Mouse (Mus musculus) lung, postnatal 0 days (tissue): Measurements from ENCODE around the gene Topors. TPM values are rescaled to one million over a fixed set of nuclear protein-coding genes. Genes with fewer than 3 reads are reported as not detected.

Source experiments
- ATAC-seq: fragments of 200-750 bp; cut with Nextera tagmentation; 2 replicates; pipeline ENCODE4 v1.8.0; 2017; ENCODE audit warnings: moderate library complexity
- DNase-seq: peaks from one replicate; pipeline ENCODE4 v3.0.0-alpha.2; 2016; ENCODE audit warnings: low spot score
- H3K27ac ChIP-seq: fragments of 300-500 bp; sonication (generic); 2 replicates; pipeline ENCODE4 v1.5.1; 2014; ENCODE audit warnings: antibody characterized with exemption, mild to moderate bottlenecking, low read length, mixed read lengths
- H3K27me3 ChIP-seq: fragments of 300-500 bp; sonication (generic); replicated peaks from 2 replicates; pipeline ENCODE4 v1.6.1; 2014; ENCODE audit warnings: low read length, mixed read lengths; ENCODE audit not compliant: insufficient read depth
- H3K36me3 ChIP-seq: fragments of 300-500 bp; sonication (generic); 2 replicates; pipeline ENCODE4 v1.6.1; 2014; ENCODE audit warnings: low read length, mixed read lengths; ENCODE audit not compliant: insufficient read depth
- H3K4me1 ChIP-seq: fragments of 300-500 bp; sonication (generic); 2 replicates; pipeline ENCODE4 v1.6.1; 2014; ENCODE audit warnings: antibody characterized with exemption, low read depth, low read length, mixed read lengths; ENCODE audit not compliant: insufficient read depth
- H3K4me2 ChIP-seq: fragments of 300-500 bp; sonication (generic); replicated peaks from 2 replicates; pipeline ENCODE4 v1.6.1; 2014; ENCODE audit warnings: low read depth, mild to moderate bottlenecking, low read length, moderate library complexity, mixed read lengths
- H3K4me3 ChIP-seq: fragments of 300-500 bp; sonication (generic); 2 replicates; pipeline ENCODE4 v1.5.1; 2014; ENCODE audit warnings: low read depth, low read length
- H3K9ac ChIP-seq: fragments of 300-500 bp; sonication (generic); replicated peaks from 2 replicates; pipeline ENCODE4 v1.6.1; 2014; ENCODE audit warnings: low read depth, mild to moderate bottlenecking
- H3K9me3 ChIP-seq: fragments of 300-500 bp; sonication (generic); 2 replicates; pipeline ENCODE4 v1.6.1; 2016; ENCODE audit warnings: low read length, mixed read lengths
- CTCF ChIP-seq: IDR thresholded peaks from 2 replicates; pipeline ENCODE4 v1.5.1; 2016; ENCODE audit warnings: antibody characterized with exemption, mild to moderate bottlenecking
- EP300 ChIP-seq: IDR thresholded peaks from 2 replicates; pipeline ENCODE4 v1.6.1; 2016; ENCODE audit warnings: antibody characterized with exemption, mild to moderate bottlenecking, control low read depth
- WGBS: fragments of 180-500 bp; shearing (Covaris S2); extraction: QIAGEN DNeasy Blood & Tissue Kit; methylation state at CpG from one replicate; pipeline ENCODE4 v1.1.7; 2014; 5-methylcytosine and 5-hydroxymethylcytosine counted together
- polyA plus RNA-seq: library from polyadenylated mRNA; unstranded; fragments of >200 nt; fragmentation: Nextera tagmentation; extraction: Ambion mirVana; gene quantifications from 2 replicates; pipeline ENCODE4 v1.2.1, GENCODE M21; 2015

Topors gene
- 25.4 and 27.9 TPM in 2 replicates for polyA plus RNA-seq

DNA sequence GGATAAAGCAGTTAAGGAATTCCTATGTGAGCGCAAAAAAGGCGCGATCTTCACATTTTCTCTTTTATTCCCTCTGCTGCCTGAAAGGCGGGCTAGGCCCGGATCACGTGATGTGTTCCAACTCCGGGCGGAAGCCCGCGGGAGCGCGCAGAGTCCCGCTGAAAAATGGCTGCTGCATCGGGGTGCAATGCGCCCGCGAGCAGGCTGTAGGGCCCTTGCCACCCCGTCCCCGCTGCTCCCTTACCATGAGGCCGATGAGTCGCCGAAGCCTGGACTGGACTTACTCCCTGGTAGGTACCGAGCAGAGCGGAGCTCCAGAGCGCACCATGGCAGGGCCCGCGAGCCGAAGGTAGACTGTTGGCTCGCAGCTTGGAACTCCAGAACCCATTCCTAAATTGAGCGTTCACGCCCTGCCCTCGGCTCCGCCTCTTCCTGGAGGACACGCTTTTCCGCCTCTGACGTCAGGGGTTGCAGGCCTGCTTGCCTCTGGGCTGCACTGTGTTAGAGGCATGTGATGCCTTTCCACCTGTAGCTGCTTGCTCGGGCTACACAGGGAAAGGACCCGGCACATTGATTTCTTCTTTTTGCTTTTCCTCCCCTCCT, at the start of gene Topors, which contains the start of gene Smim27:
Topors (minus strand) TSS at position 421 of the 603 bp plus-strand sequence.
Smim27 (plus strand) TSS at position 150 of the 603 bp plus-strand sequence.
- peak; percentile 96 for ATAC-seq
- TF ChIP-seq EP300 (no peak; the same call in 1 of the 2 replicates), CTCF (no peak)
- H3K27ac ChIP-seq: peak within 1 kb of the TSS; percentile 97
- H3K9me3 ChIP-seq: no peaks in the 10 kb centered on the region
- under 1% methylated on average over 38 of the region's 38 CpGs for WGBS
- peaks cover 8% of the 10 kb centered on the region; the same call in 1 of the 2 replicates for H3K4me1 ChIP-seq
- peak within 1 kb of the TSS; percentile 66 for H3K4me3 ChIP-seq
- no peaks in the 10 kb centered on the region; the same call in 1 of the 2 replicates for H3K36me3 ChIP-seq
- peak; percentile 98 for DNase-seq
- H3K9ac ChIP-seq: peak within 1 kb of the TSS; percentile 61
- no peaks in the 10 kb centered on the region for H3K27me3 ChIP-seq
- H3K4me2 ChIP-seq: peak within 1 kb of the TSS; percentile 88

DNA sequence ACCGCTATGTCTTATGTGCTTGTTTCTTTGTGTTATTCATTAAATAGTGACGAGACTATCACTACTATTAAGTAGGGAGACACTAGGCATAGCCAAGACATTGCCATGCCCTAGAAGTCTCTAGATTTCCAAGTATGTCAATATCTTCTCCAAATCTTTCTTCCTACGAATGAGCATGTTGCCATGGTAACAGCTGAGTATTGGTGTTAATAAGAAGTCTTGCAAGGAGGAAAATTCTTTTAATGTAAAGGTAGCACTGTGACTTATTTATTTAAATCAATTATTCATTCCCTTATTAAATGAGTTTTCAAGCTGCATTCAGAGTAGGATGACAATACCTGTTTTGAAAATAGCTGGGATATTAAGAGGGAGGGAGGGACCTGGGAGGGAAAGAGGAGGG, 47.8 kb upstream of the Topors start:
- Histone ChIP-seq H3K27me3 (no peaks in the 10 kb centered on the region), H3K4me2 (no peak overlapping the region), H3K9me3 (no peaks in the 10 kb centered on the region), H3K9ac (no peak overlapping the region), H3K36me3 (no peaks in the 10 kb centered on the region), H3K4me3 (no peak overlapping the region), H3K4me1 (no peaks in the 10 kb centered on the region), H3K27ac (no peak overlapping the region)
- DNase-seq (no peak), ATAC-seq (no peak)
- WGBS: 73% methylated on average over 3 of the region's 3 CpGs
- TF ChIP-seq EP300 (no peak), CTCF (no peak)

DNA sequence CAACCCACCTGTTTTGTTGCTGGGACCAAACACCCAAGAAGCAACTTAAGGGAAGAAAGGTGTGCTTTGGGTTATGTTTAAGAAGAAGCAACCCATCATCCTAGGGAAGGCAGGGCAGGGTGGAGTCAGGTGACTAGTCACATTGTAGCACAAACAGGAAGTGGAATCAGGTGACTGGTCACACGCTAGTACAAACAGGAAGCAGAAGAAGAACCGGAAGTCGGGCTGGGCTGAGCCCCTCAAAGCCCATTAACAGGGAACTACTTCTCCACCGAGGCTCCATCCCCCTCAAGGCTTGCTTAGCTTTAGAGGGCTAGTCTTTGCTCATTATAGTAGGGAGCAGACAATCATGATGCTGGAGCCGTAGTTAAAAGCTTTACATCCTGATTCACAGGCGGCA, 43.4 kb upstream of the Topors start:
- Histone ChIP-seq H3K36me3 (no peaks in the 10 kb centered on the region), H3K27me3 (no peaks in the 10 kb centered on the region), H3K4me1 (no peaks in the 10 kb centered on the region), H3K9ac (no peak overlapping the region), H3K27ac (no peak overlapping the region), H3K4me2 (no peak overlapping the region), H3K9me3 (no peaks in the 10 kb centered on the region), H3K4me3 (no peak overlapping the region)
- TF ChIP-seq CTCF (no peak), EP300 (no peak)
- DNase-seq: no peak
- whole genome bisulfite sequencing: 69% methylated on average over 6 of the region's 6 CpGs
- ATAC-seq: no peak

DNA sequence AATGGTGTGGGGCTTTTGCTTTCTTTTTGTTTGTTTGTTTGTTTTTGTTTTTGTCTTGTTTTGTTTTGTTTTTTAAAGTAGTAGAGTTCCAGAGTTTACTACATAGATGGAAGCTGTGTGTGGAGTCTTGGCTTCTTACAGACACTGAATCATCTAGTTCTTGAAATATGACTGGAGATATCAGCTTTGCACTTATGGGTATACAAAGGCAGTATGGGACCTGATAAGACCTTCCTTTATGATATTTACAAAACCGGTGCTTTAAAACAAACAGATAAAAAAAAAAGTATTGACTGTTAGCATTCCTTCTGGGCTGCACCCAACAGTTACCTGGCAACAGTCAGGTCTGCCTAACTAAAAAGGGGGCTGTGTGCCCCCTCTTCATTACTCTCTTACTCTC, 42.6 kb upstream of the Topors start:
- H3K27me3 ChIP-seq: no peaks in the 10 kb centered on the region
- H3K36me3 ChIP-seq: no peaks in the 10 kb centered on the region
- DNase-seq: no peak
- no peak overlapping the region for H3K4me3 ChIP-seq
- no peak overlapping the region for H3K9ac ChIP-seq
- H3K9me3 ChIP-seq: no peaks in the 10 kb centered on the region
- 40% methylated on average over 1 of the region's 1 CpGs for WGBS
- H3K4me2 ChIP-seq: no peak overlapping the region
- no peaks in the 10 kb centered on the region for H3K4me1 ChIP-seq
- H3K27ac ChIP-seq: no peak overlapping the region
- no peak for ATAC-seq
- TF ChIP-seq CTCF: no peak
- TF ChIP-seq EP300: no peak

DNA sequence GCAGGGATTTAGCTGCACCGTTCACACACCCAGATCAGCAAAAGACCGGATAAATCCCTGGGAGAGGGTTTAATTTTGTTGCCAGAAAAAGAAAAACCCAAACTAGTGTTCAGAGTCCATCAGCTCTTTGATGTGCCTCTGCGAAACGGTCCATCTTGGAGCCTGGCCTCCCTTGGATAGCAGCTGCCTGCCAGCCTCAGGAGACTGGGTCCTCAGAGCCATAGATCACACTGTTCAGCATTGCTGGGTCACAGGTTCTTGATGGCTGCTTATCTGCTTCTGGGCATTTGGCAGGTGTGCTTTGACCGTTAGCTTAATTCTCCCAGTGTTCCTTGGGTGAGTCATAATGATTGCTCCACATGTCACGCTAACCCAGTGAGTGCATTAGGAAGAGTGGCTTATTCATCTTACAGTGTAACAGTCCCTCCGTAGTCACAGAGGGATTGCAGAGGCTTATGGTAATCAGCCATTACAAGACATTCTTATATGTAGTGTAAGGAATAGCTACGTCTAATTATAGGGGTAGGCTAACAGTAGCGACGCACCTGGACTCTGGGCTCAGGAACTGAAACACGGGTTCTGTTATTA, 41.2 kb upstream of the Topors start:
- no peaks in the 10 kb centered on the region for H3K9me3 ChIP-seq
- TF ChIP-seq EP300: no peak
- H3K4me2 ChIP-seq: no peak overlapping the region
- H3K9ac ChIP-seq: no peak overlapping the region
- H3K27me3 ChIP-seq: no peaks in the 10 kb centered on the region
- no peak overlapping the region for H3K4me3 ChIP-seq
- no peak overlapping the region for H3K27ac ChIP-seq
- 71% methylated on average over 11 of the region's 11 CpGs for WGBS
- H3K4me1 ChIP-seq: no peaks in the 10 kb centered on the region
- ATAC-seq (no peak), DNase-seq (no peak)
- no peaks in the 10 kb centered on the region for H3K36me3 ChIP-seq

DNA sequence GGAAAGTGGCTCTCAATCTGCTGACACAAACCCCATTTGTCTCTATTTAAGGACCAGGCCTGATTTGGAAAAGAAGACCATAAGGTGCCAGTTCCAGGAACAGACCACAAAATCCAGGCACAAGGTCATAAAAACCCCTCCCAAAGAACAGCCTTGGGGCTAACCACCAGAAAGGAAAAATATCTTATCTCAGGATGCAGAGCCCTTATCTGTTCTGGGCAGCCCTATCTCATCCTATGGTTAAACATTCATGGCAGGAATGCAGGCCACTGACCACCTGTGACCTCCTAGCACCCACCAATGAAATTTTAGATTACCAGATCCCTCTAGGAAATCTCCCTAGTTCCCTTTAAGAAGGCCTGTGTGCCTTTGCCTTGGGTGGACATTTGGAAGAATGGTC, 40.0 kb upstream of the Topors start:
- H3K4me1 ChIP-seq: no peaks in the 10 kb centered on the region
- no peak for ATAC-seq
- H3K4me3 ChIP-seq: no peak overlapping the region
- DNase-seq: no peak
- H3K27ac ChIP-seq: no peak overlapping the region
- TF ChIP-seq CTCF (no peak), EP300 (no peak)
- no peak overlapping the region for H3K4me2 ChIP-seq
- no peaks in the 10 kb centered on the region for H3K9me3 ChIP-seq
- no peaks in the 10 kb centered on the region for H3K27me3 ChIP-seq
- H3K36me3 ChIP-seq: no peaks in the 10 kb centered on the region
- no peak overlapping the region for H3K9ac ChIP-seq
